Mouse (Mus musculus) midbrain, embryonic 11.5 days (tissue): ENCODE measurements around the gene Cacna1i. TPM values are rescaled to one million over a fixed set of nuclear protein-coding genes. Genes with fewer than 3 reads are reported as not detected.

Source experiments
- ATAC-seq: fragments of 200-750 bp; cut with Nextera tagmentation; 2 replicates; pipeline ENCODE4 v1.8.0; 2017; ENCODE audit warnings: moderate TSS enrichment, moderate library complexity; ENCODE audit not compliant: low FRiP score
- DNase-seq: peaks from one replicate; pipeline ENCODE4 v3.0.0; 2015; ENCODE audit warnings: low spot score; ENCODE audit errors: missing footprints
- H3K27ac ChIP-seq: fragments of 300-500 bp; sonication (generic); 2 replicates; pipeline ENCODE4 v1.5.1; 2014; ENCODE audit warnings: low read depth, low read length
- H3K27me3 ChIP-seq: fragments of 300-500 bp; sonication (generic); 2 replicates; pipeline ENCODE4 v1.6.1; 2014; ENCODE audit warnings: mild to moderate bottlenecking, low read length, moderate library complexity, mixed read lengths; ENCODE audit not compliant: control insufficient read depth, insufficient read depth
- H3K36me3 ChIP-seq: fragments of 300-500 bp; sonication (generic); 2 replicates; pipeline ENCODE4 v1.6.1; 2014; ENCODE audit warnings: mild to moderate bottlenecking, low read length, moderate library complexity, mixed read lengths; ENCODE audit not compliant: control insufficient read depth, insufficient read depth
- H3K4me1 ChIP-seq: fragments of 300-500 bp; sonication (generic); 2 replicates; pipeline ENCODE4 v1.6.1; 2014; ENCODE audit warnings: low read length; ENCODE audit not compliant: control insufficient read depth, insufficient read depth
- H3K4me2 ChIP-seq: fragments of 300-500 bp; sonication (generic); 2 replicates; pipeline ENCODE4 v1.6.1; 2014; ENCODE audit warnings: mild to moderate bottlenecking, moderate library complexity
- H3K4me3 ChIP-seq: fragments of 300-500 bp; sonication (generic); 2 replicates; pipeline ENCODE4 v1.5.1; 2014; ENCODE audit warnings: low read depth, low read length
- H3K9ac ChIP-seq: fragments of 300-500 bp; sonication (generic); 2 replicates; pipeline ENCODE4 v1.6.1; 2014; ENCODE audit warnings: low read length
- H3K9me3 ChIP-seq: fragments of 300-500 bp; sonication (generic); 2 replicates; pipeline ENCODE4 v1.6.1; 2016; ENCODE audit warnings: low read length; ENCODE audit not compliant: control insufficient read depth
- WGBS: fragments of 180-500 bp; shearing (Covaris S2); extraction: QIAGEN DNeasy Blood & Tissue Kit; methylation state at CpG from one replicate; pipeline ENCODE4 v1.1.7; 2014; 5-methylcytosine and 5-hydroxymethylcytosine counted together
- polyA plus RNA-seq: library from polyadenylated mRNA; unstranded; fragments of >200 nt; fragmentation: Nextera tagmentation; extraction: Ambion mirVana; gene quantifications from 2 replicates; pipeline ENCODE4 v1.2.1, GENCODE M21; 2014

Cacna1i gene
- polyA plus RNA-seq, 1 experiment from 2014 or later, result 0.05 TPM

DNA sequence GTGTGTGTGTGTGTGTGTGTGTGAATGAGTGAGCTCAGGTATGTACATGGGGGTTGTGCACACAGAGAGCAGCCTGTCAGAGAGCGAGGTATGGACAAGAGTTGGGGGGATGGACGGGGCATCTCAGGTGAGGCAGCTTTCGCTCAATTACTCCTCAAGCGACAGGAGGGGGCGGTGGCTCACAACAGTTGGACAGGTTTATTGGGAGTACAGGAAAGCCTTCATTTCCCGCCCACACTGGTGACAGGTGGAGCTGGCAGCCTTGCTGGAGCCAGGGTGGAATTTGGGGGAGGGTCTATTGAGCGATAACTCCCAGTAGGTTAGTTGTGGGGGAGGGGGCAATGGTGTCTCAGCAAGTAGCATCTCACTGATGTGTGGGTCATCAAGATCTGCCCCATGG is 48.2 kb downstream of the Cacna1i start:
- WGBS, result 77% methylated on average over 7 of the region's 7 CpGs
- no peaks in the 10 kb centered on the region for H3K9me3 ChIP-seq
- H3K27me3 ChIP-seq, result no peaks in the 10 kb centered on the region
- H3K4me3 ChIP-seq, result no peak overlapping the region
- DNase-seq (no peak), ATAC-seq (no peak)
- H3K4me1 ChIP-seq, result no peaks in the 10 kb centered on the region
- no peak overlapping the region for H3K27ac ChIP-seq
- no peak overlapping the region for H3K9ac ChIP-seq
- no peaks in the 10 kb centered on the region for H3K36me3 ChIP-seq
- H3K4me2 ChIP-seq, result no peak overlapping the region

GRCm38 (mm10) chr15:80340348-80340747 is 53.3 kb downstream of the Cacna1i start:
- Histone ChIP-seq H3K27ac (no peak overlapping the region), H3K9me3 (no peaks in the 10 kb centered on the region), H3K27me3 (no peaks in the 10 kb centered on the region), H3K4me3 (no peak overlapping the region), H3K9ac (no peak overlapping the region), H3K4me1 (0 out of 2 replicates have a peak, but pooled peaks cover 2% of the 10 kb centered on the region), H3K36me3 (no peaks in the 10 kb centered on the region), H3K4me2 (no peak overlapping the region)
- ATAC-seq (no peak), DNase-seq (peak; percentile 88)
- WGBS, result 83% methylated on average over 2 of the region's 2 CpGs

DNA sequence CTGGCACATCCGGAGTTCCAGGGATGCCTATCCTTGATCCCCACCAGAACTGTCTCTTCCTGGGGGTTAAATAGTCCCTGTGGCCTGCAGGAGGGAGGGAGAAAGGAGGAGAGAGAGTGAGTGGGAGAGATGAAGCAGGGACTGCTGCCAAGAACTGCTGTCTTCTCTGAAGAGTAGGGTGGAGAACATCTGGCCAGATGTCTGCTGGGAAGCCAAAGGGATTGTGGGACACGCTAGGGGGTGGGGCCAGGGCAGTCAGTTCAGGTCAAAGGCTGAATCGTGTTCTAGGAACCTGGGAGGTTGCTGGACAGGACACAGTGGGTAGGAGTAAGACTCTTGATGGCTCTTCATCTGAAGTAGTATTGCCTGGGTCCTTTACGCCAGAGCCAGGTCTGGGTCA is 55.4 kb downstream of the Cacna1i start:
- H3K9me3 ChIP-seq, result no peaks in the 10 kb centered on the region
- H3K4me3 ChIP-seq, result no peak overlapping the region
- no peaks in the 10 kb centered on the region for H3K36me3 ChIP-seq
- no peak overlapping the region for H3K27ac ChIP-seq
- ATAC-seq (no peak), DNase-seq (no peak)
- 0 out of 2 replicates have a peak, but pooled peaks cover 2% of the 10 kb centered on the region for H3K4me1 ChIP-seq
- H3K4me2 ChIP-seq, result no peak overlapping the region
- no peaks in the 10 kb centered on the region for H3K27me3 ChIP-seq
- 82% methylated on average over 4 of the region's 4 CpGs for WGBS
- no peak overlapping the region for H3K9ac ChIP-seq

GRCm38 (mm10) chr15:80343031-80343430 is 56.0 kb downstream of the Cacna1i start:
- Histone ChIP-seq H3K9ac (no peak overlapping the region), H3K27ac (no peak overlapping the region), H3K27me3 (no peaks in the 10 kb centered on the region), H3K4me3 (no peak overlapping the region), H3K4me2 (no peak overlapping the region), H3K9me3 (no peaks in the 10 kb centered on the region), H3K4me1 (0 out of 2 replicates have a peak, but pooled peaks cover 2% of the 10 kb centered on the region), H3K36me3 (no peaks in the 10 kb centered on the region)
- no peak for ATAC-seq
- no peak for DNase-seq
- 43% methylated on average over 10 of the region's 10 CpGs for WGBS

DNA sequence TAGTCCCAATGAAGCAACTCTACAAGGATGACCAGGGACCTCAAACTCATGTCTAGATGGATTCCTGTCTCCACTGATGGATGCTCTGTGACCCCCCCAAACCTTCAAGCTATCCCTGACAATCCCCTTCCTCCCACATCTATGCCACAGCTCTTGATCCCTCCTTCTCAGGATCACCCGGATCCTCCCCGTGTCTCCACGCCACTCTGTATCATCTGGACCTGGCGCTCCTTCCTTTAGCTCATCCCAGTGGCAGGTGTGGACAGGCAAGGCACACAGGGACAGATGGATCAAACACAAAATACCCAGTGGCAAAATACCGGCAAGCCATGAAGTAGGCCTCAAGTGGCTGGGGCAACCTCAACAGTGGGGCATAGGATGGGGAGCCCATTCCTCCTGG is 56.7 kb downstream of the Cacna1i start:
- no peaks in the 10 kb centered on the region for H3K36me3 ChIP-seq
- no peak overlapping the region for H3K4me3 ChIP-seq
- H3K4me2 ChIP-seq, result no peak overlapping the region
- no peaks in the 10 kb centered on the region for H3K9me3 ChIP-seq
- H3K9ac ChIP-seq, result no peak overlapping the region
- H3K4me1 ChIP-seq, result 0 out of 2 replicates have a peak, but pooled peaks cover 2% of the 10 kb centered on the region
- 94% methylated on average over 5 of the region's 5 CpGs for WGBS
- H3K27me3 ChIP-seq, result no peaks in the 10 kb centered on the region
- no peak for ATAC-seq
- no peak for DNase-seq
- no peak overlapping the region for H3K27ac ChIP-seq

DNA sequence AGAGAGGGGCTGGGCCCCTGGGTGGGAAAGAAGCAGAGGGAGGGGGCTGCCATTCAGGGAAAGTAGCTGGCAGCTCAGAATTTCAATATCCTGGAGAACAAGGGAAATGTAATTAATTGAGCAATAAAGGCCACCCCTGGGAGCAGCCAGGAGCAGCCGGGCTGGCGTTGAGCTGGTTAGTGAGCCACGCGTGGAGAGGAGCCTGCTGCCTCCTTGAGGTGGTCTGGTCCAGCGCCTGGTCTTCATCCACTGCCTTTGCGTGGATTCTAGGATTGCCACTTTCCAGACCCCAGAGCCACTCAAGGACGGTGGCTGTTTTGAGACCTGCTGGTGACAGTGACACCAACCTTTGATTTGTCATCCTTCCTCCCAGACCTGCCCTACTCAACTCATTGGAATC is 59.5 kb downstream of the Cacna1i start:
- Histone ChIP-seq H3K4me3 (no peak overlapping the region), H3K27ac (no peak overlapping the region), H3K9me3 (no peaks in the 10 kb centered on the region), H3K4me1 (0 out of 2 replicates have a peak, but pooled peaks cover 2% of the 10 kb centered on the region), H3K36me3 (no peaks in the 10 kb centered on the region), H3K27me3 (no peaks in the 10 kb centered on the region), H3K9ac (no peak overlapping the region), H3K4me2 (no peak overlapping the region)
- no peak for DNase-seq
- ATAC-seq, result no peak
- 77% methylated on average over 7 of the region's 7 CpGs for WGBS

DNA sequence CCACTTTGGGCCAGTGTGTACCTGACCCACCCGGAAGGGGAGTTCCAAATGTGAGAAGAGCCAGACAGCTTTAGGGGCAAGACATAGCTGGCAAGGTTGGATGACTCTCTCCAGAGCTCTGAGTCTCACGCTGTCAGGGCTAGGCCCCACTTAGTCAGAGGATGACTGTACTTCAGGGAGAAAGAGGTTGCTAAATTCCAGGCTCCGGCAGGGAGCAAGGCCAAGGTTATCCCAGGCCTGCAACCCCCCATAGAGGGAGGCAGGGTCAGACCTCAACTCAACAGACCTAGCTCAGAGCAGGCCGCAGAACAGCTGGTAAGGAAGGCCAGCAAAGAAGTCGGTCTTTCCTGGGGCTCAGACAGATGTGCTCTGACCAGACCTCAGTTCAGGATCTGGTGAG is 63.4 kb downstream of the Cacna1i start:
- H3K4me2 ChIP-seq, result no peak overlapping the region
- H3K36me3 ChIP-seq, result no peaks in the 10 kb centered on the region
- H3K9me3 ChIP-seq, result no peaks in the 10 kb centered on the region
- no peaks in the 10 kb centered on the region for H3K4me1 ChIP-seq
- DNase-seq (no peak), ATAC-seq (no peak)
- 78% methylated on average over 5 of the region's 5 CpGs for WGBS
- H3K4me3 ChIP-seq, result no peak overlapping the region
- H3K27ac ChIP-seq, result no peak overlapping the region
- no peak overlapping the region for H3K9ac ChIP-seq
- H3K27me3 ChIP-seq, result no peaks in the 10 kb centered on the region

- Histone ChIP-seq H3K36me3 (no peaks in the 10 kb centered on the region), H3K4me3 (no peak overlapping the region), H3K4me2 (no peak overlapping the region), H3K27ac (no peak overlapping the region), H3K9me3 (no peaks in the 10 kb centered on the region), H3K9ac (no peak overlapping the region), H3K27me3 (no peaks in the 10 kb centered on the region), H3K4me1 (no peaks in the 10 kb centered on the region)
- ATAC-seq, result no peak
- 91% methylated on average over 19 of the region's 19 CpGs for WGBS
- no peak for DNase-seq
These were observed 71.8 kb downstream of the Cacna1i start for GRCm38 (mm10) chr15:80358798-80359197.

GRCm38 (mm10) chr15:80361780-80362508 is 74.9 kb downstream of the Cacna1i start:
- Histone ChIP-seq H3K4me1 (no peaks in the 10 kb centered on the region), H3K27me3 (no peaks in the 10 kb centered on the region), H3K4me3 (no peak overlapping the region), H3K27ac (no peak overlapping the region), H3K9ac (no peak overlapping the region), H3K4me2 (no peak overlapping the region), H3K36me3 (no peaks in the 10 kb centered on the region), H3K9me3 (no peaks in the 10 kb centered on the region)
- no peak for ATAC-seq
- no peak for DNase-seq
- 92% methylated on average over 15 of the region's 15 CpGs for WGBS
